Mouse (Mus musculus): ENCODE measurements around the gene 1500009L16Rik. TPM values are rescaled to one million over a fixed set of nuclear protein-coding genes. Genes with fewer than 3 reads are reported as not detected.

Gene 1500009L16Rik
- polyA plus RNA-seq, 1 experiment from 2014 or later, result 47.2 TPM

DNA sequence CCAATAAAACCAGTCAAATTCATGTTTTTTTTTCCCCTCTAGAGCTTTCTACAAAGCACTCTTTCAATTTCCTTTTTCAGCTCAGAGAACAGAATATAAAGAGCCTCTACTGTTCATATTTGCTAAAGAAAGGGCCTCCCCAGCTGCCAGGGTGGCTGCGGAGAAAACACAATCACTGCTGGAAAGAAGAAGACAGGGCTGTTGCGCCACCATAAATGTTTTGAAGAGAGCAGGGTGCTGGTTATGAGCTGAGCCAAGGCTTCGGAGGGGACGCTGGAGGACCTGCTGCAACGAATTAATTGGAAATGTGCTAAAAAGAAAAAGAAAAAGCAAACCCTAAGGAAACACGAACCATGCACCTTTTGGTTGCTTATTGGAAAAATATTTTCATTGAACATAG is 81.4 kb downstream of the 1500009L16Rik start:
- Histone ChIP-seq H3K4me3 (ENCODE audit: low read depth, low read length) (no peak overlapping the region), H3K9ac (ENCODE audit: low read length) (no peak overlapping the region), H3K27ac (replicated peaks; ENCODE audit: low read depth, low read length) (no peak overlapping the region), H3K9me3 (ENCODE audit: control insufficient read depth, low read length) (no peaks in the 10 kb centered on the region), H3K27me3 (ENCODE audit: control insufficient read depth, insufficient read depth, low read length) (no peaks in the 10 kb centered on the region), H3K36me3 (ENCODE audit: control insufficient read depth, insufficient read depth, low read length) (no peaks in the 10 kb centered on the region), H3K4me2 (ENCODE audit: low read depth, severe bottlenecking) (no peak overlapping the region), H3K4me1 (ENCODE audit: control insufficient read depth, insufficient read depth, low read length) (peaks cover 16% of the 10 kb centered on the region)
- DNase-seq (ENCODE audit: low spot score) (no peak), ATAC-seq (ENCODE audit: insufficient number of reproducible peaks, low FRiP score, low TSS enrichment, low read depth) (no peak)
- WGBS, result 82% methylated on average over 6 of the region's 6 CpGs

DNA sequence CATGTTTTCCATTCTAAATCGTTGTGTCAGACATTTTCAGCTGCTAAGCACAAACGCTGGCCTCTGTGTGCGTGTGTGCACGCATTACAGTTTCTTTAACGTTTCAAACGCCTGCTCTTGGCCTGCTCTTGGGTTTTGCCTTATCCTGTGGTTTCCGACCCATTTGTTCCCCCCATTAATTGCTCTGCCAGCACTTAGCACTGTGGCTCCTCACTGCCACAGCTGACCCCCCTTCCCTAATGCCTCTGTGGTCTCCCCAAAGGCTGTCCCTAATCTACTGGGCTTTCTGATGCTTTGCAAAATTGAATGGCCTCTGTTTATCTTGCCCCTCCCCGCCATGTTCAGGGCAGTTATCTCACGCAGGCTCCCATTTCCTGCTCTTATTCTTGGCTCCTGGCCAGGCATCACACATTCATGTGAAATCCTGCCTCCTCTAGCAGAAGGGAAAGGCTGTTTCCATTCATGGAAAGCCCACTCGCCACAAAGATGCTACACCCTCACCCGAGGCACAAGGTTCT is 82.6 kb downstream of the 1500009L16Rik start:
- Histone ChIP-seq H3K9me3 (ENCODE audit: control insufficient read depth, low read length) (no peaks in the 10 kb centered on the region), H3K4me2 (ENCODE audit: low read depth, severe bottlenecking) (no peak overlapping the region), H3K27me3 (ENCODE audit: control insufficient read depth, insufficient read depth, low read length) (no peaks in the 10 kb centered on the region), H3K4me3 (ENCODE audit: low read depth, low read length) (no peak overlapping the region), H3K36me3 (ENCODE audit: control insufficient read depth, insufficient read depth, low read length) (no peaks in the 10 kb centered on the region), H3K4me1 (ENCODE audit: control insufficient read depth, insufficient read depth, low read length) (peaks cover 16% of the 10 kb centered on the region), H3K9ac (ENCODE audit: low read length) (no peak overlapping the region), H3K27ac (replicated peaks; ENCODE audit: low read depth, low read length) (peak overlapping the region; percentile 59; the same call in 1 of the 2 replicates)
- peak; percentile 77 for ATAC-seq (ENCODE audit: insufficient number of reproducible peaks, low FRiP score, low TSS enrichment, low read depth)
- WGBS, result 27% methylated on average over 11 of the region's 11 CpGs
- peak; percentile 54 for DNase-seq (ENCODE audit: low spot score)

DNA sequence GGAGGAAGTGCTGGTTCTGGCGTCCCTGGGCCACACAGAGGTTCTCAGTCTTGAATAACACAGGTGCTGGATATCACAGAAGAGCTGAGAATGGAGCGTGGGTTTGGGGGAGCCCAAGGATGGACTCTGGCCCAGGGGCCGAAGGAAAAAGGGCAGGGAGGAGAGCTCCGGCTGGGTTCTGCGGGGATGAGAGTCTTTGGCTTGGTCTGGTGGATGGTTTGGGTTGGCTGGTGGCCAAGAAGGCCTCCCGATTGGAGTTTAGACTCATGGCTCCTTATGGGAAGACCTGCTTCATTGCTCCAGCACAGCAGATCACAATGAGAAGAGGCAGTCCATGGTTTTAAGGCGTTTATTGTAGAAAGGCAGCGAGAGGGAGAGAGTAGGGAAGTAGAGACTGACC is 84.6 kb downstream of the 1500009L16Rik start:
- H3K4me1 ChIP-seq (ENCODE audit: control insufficient read depth, insufficient read depth, low read length), result peaks cover 16% of the 10 kb centered on the region
- DNase-seq (ENCODE audit: low spot score), result no peak
- no peaks in the 10 kb centered on the region for H3K27me3 ChIP-seq (ENCODE audit: control insufficient read depth, insufficient read depth, low read length)
- ATAC-seq (ENCODE audit: insufficient number of reproducible peaks, low FRiP score, low TSS enrichment, low read depth), result no peak
- H3K9ac ChIP-seq (ENCODE audit: low read length), result no peak overlapping the region
- no peaks in the 10 kb centered on the region for H3K36me3 ChIP-seq (ENCODE audit: control insufficient read depth, insufficient read depth, low read length)
- H3K27ac ChIP-seq (replicated peaks; ENCODE audit: low read depth, low read length), result no peak overlapping the region
- H3K4me3 ChIP-seq (ENCODE audit: low read depth, low read length), result no peak overlapping the region
- H3K4me2 ChIP-seq (ENCODE audit: low read depth, severe bottlenecking), result no peak overlapping the region
- no peaks in the 10 kb centered on the region for H3K9me3 ChIP-seq (ENCODE audit: control insufficient read depth, low read length)
- 89% methylated on average over 8 of the region's 8 CpGs for WGBS

Other genes starting within 250 kb of the 1500009L16Rik start
- 1.3 TPM in 2 replicates for gene Aldh1l2, start 188.7 kb upstream of the 1500009L16Rik start, polyA plus RNA-seq (2014; fragmentation: Nextera tagmentation; extraction: Ambion mirVana)
- 33.9 and 35.2 TPM in 2 replicates for gene Washc4, start 179.1 kb upstream of the 1500009L16Rik start, polyA plus RNA-seq (2014; fragmentation: Nextera tagmentation; extraction: Ambion mirVana)
- gene Appl2, start 74.1 kb upstream of the 1500009L16Rik start, polyA plus RNA-seq (2014; fragmentation: Nextera tagmentation; extraction: Ambion mirVana), result 36.8 and 47.7 TPM in 2 replicates

All from limb, embryonic 11.5 days (tissue).